Mouse (Mus musculus) ES-Bruce4 (cell line): ENCODE data around the gene Tpcn1.

Experiments used
- CTCF ChIP-seq: IDR thresholded peaks from one replicate; pipeline ENCODE4 v1.8.1; 2011; ENCODE audit warnings: low read depth, low read length
- EP300 ChIP-seq: IDR thresholded peaks from 2 replicates; pipeline ENCODE4 v1.6.1; 2011; ENCODE audit warnings: low read depth, low read length; ENCODE audit not compliant: insufficient read depth
- POLR2A ChIP-seq: IDR thresholded peaks from one replicate; pipeline ENCODE4 v1.8.1; 2011; ENCODE audit warnings: low read length; ENCODE audit not compliant: insufficient read depth

GRCm38 (mm10) chr5:120550137-120550536 lies 38.3 kb downstream of the Tpcn1 start:
- TF ChIP-seq CTCF: no peak
- TF ChIP-seq POLR2A: no peak
- no peak for TF ChIP-seq EP300
